Mouse (Mus musculus): Measurements from ENCODE around the gene Areg.
A peak's percentile ranks its signal among the peaks of the same experiment; 100 is the strongest.

The Areg gene

DNA sequence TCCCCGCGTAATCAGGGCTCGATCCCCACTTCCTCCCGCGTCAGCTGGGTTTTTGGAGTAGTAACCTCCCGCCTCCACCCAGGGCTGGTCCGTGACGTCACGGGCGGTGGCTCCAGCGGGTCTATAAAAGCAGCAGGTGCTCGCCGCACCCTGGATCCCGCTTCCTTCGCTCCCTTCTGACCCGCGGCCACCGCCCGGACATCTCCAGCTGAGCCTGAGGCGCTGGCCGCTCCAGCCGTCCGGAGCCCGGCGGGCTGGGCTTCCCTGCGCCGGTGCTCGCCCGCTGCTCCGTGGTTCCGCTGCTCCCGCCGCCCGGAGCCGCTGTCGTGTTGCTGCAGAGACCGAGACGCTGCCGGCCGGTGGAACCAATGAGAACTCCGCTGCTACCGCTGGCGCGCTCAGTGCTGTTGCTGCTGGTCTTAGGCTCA lies at the start of gene Areg:
Gene Areg (plus strand): TSS at position 154 of the 428 bp plus-strand sequence.
- peak; percentile 51 for DNase-seq

DNA sequence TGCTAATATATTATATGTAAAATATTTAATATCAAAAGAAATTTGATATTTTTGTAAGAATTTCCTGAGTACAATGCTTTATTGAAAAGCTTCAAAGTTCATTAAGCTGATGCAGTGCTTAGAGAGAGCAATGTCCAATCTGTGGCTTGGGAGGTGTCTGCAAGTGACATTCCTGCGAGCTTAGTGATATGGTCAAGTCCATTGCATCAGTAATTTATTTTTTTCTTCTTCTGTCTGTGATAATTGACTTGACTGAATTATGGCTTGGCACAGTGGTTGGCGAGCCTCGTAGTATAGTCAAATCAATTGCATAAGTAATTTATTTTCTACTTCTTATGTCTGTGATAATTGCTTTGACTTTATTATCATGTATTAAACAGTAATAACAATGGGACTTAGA lies 49.1 kb upstream of the Areg start:
- no peak for DNase-seq

DNA sequence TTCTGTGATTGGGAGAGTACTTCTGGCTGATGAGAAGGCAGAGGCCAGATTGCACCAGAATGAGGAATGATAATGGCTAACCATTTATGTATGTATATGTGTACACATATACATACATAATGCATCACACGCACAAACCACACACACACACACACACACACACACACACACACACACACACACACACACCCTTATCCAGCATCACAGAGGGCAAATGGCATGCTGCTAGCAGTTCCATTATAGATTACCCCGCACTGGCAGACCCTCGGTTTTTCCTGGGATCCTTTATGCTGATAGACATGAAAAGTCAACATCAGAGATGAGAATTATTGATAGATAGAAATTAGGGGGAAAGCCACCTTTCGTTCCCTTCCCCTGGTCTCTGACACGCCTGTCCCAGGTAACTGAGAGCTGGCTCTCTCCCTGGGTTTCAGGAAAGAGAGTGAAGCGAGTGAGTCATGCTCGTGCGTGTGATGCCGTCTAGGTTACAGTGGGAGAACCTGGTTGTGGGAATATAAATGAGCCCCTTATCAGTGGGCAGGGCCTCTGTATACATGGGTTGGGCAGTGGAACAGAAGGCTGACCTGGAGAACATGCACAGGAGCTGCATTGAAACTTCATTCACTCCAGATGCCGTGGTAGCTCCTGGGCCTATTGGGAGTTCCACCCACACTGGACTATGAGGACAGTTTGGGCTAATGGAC lies 41.3 kb upstream of the Areg start:
- DNase-seq: no peak

DNA sequence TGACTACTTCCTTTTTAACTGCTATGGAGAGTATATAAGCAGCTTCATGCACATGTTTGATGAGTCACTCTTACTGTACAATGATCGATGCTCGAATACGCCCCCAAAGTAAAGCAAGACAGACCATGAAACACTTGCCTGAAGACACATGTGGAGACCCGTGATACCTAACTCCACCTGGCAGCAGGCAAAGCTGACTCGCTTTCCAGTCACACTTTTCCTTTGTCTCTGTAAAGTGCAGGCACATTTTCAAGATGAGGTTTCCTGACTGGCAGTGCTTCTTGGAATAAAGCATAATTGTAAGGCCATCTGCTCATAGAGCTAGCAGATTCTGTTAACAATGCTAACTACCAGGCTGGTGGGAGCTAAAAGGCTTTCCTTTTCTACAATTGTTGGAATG lies 37.7 kb upstream of the Areg start:
- no peak for DNase-seq

DNA sequence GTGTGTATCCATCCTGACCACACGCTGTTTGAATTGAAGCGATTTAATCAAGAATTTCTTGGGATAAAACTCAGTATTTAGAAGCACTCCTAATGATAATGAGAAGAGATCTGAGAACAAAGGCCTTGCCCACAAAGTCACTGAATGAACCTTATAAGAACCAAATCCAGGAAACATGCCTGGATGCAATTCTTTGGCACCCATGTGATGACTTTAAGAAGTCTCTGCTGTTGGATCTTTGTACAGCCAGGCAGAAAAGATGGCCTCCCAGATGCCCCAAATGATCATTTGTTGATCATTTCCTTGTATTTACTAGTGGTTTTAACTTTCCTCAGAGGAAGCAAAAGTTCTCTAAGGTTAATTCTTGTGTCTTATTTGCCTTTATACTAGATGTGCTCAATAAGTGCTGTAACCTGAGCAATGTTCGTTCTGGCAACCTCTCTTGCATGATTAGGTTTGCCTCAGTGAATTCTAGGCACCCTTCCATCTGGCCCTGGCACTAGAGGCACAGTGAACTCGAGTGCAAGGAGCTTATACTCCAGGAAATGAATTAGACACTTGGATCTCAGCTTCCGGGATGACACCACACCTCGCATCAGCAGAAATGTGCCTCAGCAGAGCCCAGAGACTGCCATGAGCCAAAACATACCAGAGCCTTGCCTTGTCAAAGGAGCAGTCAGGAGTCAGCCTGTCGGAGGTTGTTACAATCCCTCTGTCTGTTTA lies 35.3 kb upstream of the Areg start:
- peak; percentile 63 for DNase-seq

DNA sequence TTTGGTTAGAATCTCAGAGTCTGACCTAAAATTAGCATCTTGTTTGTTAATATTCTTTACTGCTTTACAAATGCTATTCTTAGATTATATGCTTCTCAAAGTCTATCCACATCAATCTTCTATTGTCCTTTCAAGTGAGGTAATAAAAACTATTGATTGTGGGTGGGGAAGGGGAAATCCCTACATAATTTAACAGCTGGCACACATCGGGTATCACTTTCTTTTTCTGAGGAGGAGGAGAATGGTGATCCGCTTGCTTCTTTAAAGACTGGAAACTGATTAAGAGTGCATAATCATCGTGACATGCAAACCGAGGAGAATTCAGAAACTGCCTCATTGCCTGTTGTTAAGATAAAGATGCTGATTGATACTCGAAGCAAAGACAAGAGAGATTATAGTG lies 33.2 kb upstream of the Areg start:
- DNase-seq: no peak

DNA sequence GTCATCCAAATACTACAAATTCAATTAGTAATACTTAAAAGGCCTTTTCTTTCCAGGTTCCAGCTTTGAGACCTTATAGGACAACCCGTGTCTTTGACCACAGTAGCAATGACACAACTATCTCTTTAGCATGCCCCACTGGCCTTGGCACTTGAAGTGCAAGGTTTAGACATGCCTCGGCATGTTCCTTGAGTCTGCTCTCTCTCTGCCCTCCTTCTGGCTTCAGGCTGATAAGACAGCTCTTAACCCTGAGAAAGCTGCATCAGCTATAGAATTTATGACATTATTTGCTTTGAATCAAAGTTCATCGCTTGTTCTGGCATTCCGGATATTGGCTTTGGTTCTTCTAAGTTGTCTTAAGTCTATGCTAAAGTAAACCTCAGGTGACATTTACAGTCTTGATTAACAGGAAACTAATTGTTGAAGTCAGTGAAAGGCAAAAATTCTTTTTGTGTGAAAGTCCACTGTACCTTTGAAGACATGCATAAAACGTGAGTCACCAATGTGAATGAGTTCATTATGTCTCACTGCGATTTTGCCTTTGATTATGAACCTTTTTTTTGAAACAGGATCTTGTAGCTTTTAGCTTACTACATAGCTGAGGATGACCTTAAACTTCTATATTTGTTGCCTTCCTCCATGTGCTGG lies 29.3 kb upstream of the Areg start:
- DNase-seq: no peak

DNA sequence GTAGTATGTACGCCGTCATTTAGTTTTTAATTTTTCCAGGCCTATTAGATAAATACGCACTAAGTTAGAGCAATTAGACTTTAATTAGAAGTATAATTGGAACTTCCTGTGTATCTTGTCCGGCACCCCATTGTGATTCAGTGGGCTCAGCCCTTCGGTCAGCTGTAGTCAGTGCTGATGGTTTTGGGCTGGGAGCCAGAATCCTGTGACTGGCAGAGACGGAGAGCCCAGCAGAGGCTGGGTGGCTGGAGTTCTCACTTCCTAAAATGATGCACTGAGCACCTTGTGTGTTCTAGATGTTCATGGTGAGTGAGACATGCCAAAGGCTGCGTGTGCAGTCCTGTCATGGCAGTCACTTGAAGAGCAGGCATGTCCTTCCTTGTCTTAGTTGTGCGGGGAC lies 28.4 kb upstream of the Areg start:
- no peak for DNase-seq

DNA sequence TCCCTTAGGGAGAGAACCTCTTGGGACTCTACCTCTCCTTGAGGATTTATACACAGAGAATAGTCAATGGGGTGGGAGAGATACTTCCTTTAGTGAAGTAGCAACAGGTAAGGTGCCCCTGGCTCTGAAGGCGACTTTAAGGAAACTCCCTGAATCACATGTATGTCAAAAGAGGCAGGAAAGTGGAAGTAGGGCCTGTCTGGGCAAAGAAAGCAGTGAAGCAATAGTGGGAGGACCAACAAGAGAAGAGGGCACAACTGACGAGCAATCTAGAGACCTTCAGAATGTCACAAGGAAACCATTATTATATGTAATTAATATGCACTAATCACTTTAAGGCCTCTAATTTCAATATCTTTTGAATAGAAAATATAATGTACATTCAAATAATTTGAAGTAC lies 25.4 kb upstream of the Areg start:
- DNase-seq: no peak

DNA sequence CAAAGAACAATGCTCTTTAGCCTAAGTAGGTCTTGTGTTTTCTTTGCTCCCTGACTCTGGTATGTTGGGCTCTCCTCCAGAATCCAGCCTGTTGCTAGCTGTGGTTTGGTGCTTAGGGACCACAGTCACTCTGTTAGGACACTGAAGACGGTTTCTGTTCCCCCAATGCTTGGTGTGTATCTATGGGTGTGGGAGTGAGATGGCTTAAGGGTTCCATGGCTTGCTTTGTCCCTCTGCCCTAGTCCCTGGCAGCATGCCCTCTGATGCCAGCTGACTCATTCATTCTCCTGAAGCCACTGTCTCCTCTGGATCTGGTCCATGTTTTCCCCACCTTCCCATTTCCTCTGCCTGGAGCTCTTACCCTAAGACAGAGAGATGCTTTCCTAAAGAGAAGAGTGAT lies 24.8 kb upstream of the Areg start:
- DNase-seq: no peak

DNA sequence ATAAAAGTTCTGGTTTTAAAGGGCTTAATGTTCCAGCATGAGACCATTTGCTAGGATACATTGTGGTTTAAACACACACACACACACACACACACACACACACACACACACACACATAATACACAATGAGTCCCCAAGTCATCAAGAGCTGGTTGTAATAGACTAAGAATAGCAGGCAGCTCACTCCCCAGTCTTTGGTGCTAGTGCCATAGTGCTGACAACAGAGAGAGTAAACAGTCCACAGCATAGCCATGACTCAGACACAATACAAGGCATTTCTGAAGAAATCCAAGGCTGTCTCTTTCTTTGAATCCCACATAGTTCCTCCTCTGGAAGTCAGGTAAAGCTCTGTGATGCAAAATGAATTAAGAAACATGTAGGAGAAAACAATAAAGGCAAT lies 20.8 kb upstream of the Areg start:
- no peak for DNase-seq

DNA sequence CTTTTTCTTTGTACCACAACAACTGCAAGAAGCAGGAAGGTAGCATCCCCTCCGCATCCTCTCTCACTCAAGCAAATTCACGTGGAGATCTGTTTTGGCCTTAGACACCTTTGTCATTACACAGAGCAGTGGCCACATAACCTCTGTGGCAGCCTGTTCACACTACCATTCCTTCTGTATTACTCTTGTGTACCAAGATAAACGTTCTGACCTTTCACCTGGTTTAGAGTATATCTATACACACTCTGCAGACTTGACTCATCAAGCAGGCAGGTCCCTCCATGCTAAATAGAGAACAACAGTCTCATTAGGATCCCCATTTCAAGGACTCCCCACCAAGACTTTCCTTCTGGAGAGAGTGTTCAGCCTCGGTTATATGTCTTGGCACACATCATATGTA lies 16.0 kb upstream of the Areg start:
- DNase-seq: no peak

DNA sequence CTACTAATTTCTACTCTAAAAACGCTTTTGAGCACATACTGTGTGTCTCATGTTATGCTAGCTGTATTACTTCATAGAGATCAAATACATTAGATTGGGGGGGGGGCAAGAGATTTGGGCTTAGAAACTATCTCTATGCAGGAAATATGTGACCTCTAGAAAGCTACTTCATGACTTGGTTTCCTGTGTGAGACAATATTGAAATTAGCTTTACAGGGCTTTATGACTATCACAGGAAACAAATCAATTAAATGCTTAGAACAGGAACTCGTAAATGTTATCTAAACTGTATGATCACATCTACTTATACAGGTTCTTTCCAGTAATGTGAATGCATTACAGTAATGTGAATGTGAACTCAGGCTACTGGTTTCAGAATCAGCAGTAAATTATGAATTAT lies 15.3 kb upstream of the Areg start:
- DNase-seq: no peak

DNA sequence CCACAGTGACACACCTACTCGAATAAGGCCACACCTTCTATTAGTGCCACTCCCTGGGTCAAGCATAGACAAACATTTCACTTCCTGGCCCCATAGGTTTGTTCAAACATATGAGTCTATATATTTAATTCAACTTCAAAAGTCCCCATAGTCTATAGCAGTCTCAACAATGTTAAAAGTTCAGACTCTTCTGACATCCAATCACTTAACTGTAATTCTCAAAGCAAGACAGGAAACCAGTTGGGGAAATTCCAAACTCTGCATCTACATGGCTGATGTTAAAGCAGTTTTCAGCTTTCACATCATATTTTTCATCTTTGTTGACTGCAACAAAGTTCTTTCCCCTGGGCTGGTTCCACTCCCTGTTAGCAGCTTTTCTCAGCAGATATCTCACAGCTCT lies 12.8 kb upstream of the Areg start:
- DNase-seq: no peak

DNA sequence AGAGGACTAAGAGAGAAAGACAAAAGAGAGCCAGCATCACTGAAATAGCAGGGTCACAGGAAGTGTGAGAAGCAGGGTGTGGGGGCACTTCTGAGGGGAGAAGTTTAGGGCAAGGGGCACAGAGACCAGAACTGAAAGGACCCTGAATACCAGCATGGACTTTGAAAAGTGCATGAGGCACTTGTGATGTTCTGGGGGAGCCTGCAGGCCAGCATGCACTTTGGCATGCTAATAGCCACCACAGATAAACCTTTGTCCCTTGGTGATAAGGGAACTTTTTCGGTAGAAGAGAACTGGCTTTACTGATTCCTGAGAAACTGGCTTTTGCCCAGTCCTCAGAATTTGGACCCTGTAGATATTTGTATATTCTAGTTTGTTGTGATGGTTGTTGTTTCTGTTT lies 4.4 kb upstream of the Areg start:
- DNase-seq: no peak

DNA sequence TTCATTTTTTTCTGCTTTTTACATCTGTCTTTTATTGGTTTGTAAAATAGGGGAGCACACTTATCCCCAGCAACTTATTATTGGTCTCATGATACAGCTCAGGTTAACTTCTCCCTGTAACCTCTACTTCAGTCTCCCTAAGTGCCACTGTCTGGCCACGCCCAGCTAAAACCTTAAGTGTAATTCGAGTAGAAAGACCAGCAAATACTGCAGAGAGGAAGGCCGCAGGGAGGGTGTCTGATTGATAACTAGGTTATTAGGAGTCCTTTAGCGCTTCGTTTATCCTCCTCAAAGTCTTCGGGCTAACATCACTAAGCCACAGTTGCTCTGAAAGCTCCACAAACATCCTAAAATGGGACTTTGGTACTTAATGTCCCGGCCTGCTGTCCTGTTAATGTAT lies 429 bp upstream of the Areg start:
- no peak for DNase-seq

DNA sequence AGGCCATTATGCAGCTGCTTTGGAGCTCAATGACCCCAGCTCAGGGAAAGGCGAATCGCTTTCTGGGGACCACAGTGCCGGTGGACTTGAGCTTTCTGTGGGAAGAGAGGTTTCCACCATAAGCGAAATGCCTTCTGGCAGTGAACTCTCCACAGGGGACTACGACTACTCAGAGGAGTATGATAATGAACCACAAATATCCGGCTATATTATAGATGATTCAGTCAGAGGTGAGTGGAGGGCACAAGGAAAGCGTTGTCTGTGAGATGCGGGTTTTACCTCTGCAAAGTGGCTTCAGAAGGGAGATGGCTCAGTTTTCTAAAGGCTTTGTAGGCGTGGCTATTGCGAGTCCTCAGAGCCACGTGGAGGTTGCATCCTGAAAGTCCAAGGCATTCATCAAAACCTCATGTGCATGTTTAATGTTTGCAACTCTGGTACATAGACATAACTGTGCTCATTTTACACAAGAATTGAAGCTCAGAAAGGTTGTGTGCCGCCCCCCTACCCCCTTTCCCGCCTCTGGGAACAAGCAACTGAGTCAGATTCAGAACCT lies 1.6 kb downstream of the Areg start:
- DNase-seq: no peak

DNA sequence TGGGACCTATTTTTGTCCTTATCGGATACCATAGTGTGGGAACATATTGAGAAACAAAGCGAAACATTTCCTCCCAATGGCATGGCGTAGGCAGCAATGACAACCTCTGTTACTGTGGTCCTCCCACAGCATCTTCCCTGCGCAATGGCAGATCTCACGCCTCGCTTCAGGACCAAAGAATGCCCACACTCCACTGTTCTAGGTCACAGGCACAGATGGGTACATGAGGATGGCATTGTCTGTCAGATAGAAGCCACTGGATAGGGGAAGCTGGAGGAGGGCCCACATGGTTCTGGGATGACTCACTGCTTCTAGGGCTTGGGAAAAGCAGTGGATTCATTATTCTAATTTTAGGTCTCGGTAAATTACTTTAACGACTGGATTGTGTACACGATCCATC lies 5.6 kb downstream of the Areg start:
- DNase-seq: no peak

DNA sequence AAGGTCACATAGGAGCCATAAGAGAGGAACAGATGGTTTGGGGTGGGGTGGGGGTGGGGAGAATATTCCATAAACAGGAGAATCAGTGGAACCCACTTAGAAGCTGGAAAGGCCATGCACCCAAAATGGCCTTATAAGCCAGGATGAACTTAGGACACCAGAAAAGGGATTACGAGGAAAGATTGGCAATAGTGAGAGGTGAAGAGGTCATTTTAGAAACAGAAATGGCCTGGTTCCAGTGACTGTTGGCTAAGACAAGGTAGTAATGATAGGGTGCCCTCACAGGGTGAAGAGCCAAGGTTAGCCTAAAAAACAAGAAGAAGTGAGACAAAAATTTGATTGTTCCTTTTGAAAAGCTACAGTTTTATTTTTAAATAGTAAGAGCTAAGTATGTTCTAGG lies 7.6 kb downstream of the Areg start:
- DNase-seq: no peak

DNA sequence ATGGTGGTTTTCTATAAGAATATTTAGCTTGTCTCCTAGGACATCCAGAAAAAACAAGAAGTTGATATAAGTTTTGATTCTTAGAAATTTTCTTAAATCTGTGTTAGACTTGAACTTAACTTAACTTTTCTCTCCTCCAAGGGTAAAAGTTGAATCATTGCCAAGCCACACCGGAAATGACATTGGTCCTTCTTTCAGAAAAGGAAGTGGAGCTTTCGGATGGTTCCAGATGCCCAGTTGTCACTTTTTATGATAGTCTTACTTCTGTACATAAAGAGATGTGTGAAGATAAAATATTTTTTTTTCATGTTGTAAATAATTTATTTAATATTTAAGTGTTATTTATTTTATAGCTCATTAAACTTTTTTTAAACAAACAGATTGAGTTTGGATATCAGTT lies 8.7 kb downstream of the Areg start:
- DNase-seq: no peak

DNA sequence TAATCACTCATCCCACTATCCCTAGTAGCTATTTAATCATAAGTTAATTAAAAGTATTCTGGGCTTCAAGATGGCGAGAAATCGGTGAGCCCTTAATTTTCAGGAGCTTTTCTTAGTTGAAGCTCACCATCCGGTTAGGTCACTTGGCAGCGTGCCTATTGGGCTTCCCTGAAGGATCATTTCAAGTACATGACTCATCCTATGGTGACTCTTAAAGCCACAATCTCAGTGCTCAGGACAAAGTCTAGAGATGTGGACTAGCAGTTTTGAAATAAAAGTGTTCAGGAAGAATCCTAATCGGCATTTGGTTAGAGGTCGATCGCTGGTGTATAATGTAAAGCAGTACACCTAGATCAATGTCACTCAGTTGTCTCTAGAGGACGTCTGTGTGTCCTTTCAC lies 17.3 kb downstream of the Areg start:
- DNase-seq: no peak

DNA sequence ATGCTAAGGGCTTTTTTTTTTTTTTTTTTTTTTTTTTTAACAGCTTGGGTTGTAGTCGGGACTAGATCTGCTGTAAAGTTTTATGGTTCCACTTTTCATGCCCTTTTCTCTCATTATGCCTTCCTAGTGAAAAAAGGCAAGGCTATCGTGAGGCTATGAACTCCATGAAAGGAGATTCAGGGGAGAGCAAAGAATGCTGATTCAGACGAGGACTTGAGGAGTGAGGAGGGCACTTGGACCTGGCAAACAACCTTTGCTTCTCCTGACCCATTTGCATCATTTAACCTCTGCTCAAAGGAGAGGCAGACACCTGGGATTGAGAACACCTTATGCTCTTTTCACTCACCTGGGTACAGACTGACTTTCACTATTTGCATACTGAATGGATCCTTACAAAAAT lies 17.8 kb downstream of the Areg start:
- no peak for DNase-seq

DNA sequence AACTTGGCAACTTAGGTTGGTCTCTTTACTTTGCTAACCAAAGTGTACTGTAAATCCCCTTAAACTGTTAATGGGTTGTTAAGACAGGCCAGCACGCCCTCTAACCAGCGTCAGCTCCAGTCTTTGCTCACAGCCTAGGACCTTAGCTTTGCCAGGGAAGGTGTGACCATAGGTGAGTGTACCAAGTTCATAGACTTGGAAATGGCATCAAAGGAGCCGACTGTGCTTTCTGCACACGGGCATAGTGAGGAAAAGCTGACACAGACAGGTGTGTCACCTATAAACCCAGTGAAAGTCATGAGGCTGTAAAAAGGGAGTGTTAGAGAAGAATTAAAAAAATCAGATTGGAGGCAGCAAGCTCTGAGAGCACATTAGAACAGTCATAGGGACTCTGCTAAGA lies 23.4 kb downstream of the Areg start:
- no peak for DNase-seq

DNA sequence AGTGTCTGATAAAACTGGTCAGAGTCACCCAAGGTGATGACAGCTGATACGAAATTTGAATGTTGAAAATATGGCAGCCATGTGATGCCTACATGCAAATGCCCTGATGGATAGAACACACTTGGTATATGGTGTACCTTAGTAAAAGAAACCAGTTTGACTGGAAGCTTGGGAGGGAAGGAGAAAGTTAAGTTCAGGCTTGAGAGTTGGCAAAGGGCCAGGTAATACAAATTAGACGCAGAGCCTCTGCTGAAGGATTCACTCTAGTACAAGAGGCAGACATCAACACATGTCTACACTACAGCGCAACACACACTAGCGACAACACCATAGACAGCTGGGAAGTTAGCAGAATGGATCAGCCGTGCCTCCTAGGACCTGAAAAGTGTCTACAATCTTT lies 27.2 kb downstream of the Areg start:
- DNase-seq: no peak

All from kidney, adult 18-20 months (tissue).